Mouse (Mus musculus): ENCODE results near the gene Fsip1. TPM values are rescaled to one million over a fixed set of nuclear protein-coding genes. Genes with fewer than 3 reads are reported as not detected.

Gene Fsip1
- polyA plus RNA-seq, 2 experiments: 0.06 to 0.08 TPM

GRCm38 (mm10) chr2:118084693-118085092 lies 172.1 kb downstream of the Fsip1 start:
- Histone ChIP-seq H3K36me3 (replicated peaks; ENCODE audit: control insufficient read depth, insufficient read depth, low read depth) (no peaks in the 10 kb centered on the region), H3K4me2 (ENCODE audit: low read depth) (no peak overlapping the region), H3K4me3 (ENCODE audit: insufficient read depth in 1 of 2, low read depth in 2 of 2, low read length in 2 of 2) (no peak overlapping the region), H3K27me3 (ENCODE audit: control insufficient read depth, insufficient read depth, low read length) (no peaks in the 10 kb centered on the region), H3K9me3 (ENCODE audit: control insufficient read depth, low read length) (no peaks in the 10 kb centered on the region), H3K27ac (no peak overlapping the region), H3K4me1 (replicated peaks; ENCODE audit: control insufficient read depth in 2 of 2, insufficient read depth in 2 of 2, low read length in 1 of 2) (no peaks in the 10 kb centered on the region), H3K9ac (replicated peaks) (no peak overlapping the region)
- 45% methylated on average over 3 of the region's 3 CpGs for WGBS (ENCODE audit: insufficient replicate concordance)
- DNase-seq (ENCODE audit: low read depth in 3 of 3, low spot score in 3 of 3) (no peak), ATAC-seq (ENCODE audit: insufficient read depth) (no peak)
- no peak for TF ChIP-seq EP300 (IDR thresholded peaks at IDR 0.05; ENCODE audit: low read depth)
- TF ChIP-seq CTCF (IDR thresholded peaks at IDR 0.05; ENCODE audit: low read depth): no peak

GRCm38 (mm10) chr2:118083652-118084051 lies 173.1 kb downstream of the Fsip1 start:
- H3K9me3 ChIP-seq (ENCODE audit: control insufficient read depth, low read length): no peaks in the 10 kb centered on the region
- no peak overlapping the region for H3K27ac ChIP-seq
- no peak for TF ChIP-seq EP300 (IDR thresholded peaks at IDR 0.05; ENCODE audit: low read depth)
- TF ChIP-seq CTCF (IDR thresholded peaks at IDR 0.05; ENCODE audit: low read depth): no peak
- H3K9ac ChIP-seq (replicated peaks): no peak overlapping the region
- H3K4me1 ChIP-seq (replicated peaks; ENCODE audit: control insufficient read depth in 2 of 2, insufficient read depth in 2 of 2, low read length in 1 of 2): no peaks in the 10 kb centered on the region
- H3K4me2 ChIP-seq (ENCODE audit: low read depth): no peak overlapping the region
- H3K4me3 ChIP-seq (ENCODE audit: insufficient read depth in 1 of 2, low read depth in 2 of 2, low read length in 2 of 2): no peak overlapping the region
- no peak for DNase-seq (ENCODE audit: low read depth in 3 of 3, low spot score in 3 of 3)
- no peaks in the 10 kb centered on the region for H3K27me3 ChIP-seq (ENCODE audit: control insufficient read depth, insufficient read depth, low read length)
- ATAC-seq (ENCODE audit: insufficient read depth): no peak
- 68% methylated on average over 6 of the region's 6 CpGs for WGBS (ENCODE audit: insufficient replicate concordance)
- H3K36me3 ChIP-seq (replicated peaks; ENCODE audit: control insufficient read depth, insufficient read depth, low read depth): no peaks in the 10 kb centered on the region

DNA sequence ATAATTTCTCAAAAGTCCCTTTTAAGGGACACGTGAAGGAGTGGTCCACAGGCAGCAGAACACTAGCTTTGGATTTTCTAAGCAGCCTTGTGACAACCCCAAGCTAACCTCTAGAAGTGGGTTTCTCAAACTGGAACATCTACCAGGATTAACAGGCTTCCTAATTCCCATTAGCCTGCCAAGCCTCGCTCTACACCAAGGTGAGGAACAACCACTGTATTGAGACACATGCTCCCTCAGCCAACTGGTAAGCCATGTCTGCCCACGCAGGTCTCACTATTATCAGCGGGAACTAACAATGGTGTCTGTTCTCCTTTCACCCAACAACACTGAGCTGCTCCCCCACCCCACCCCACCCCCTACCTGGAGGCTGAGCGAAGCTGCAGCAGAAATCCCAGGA lies 175.2 kb downstream of the Fsip1 start:
- Histone ChIP-seq H3K9me3 (ENCODE audit: control insufficient read depth, low read length) (no peaks in the 10 kb centered on the region), H3K4me1 (replicated peaks; ENCODE audit: control insufficient read depth in 2 of 2, insufficient read depth in 2 of 2, low read length in 1 of 2) (no peaks in the 10 kb centered on the region), H3K27ac (no peak overlapping the region), H3K36me3 (replicated peaks; ENCODE audit: control insufficient read depth, insufficient read depth, low read depth) (no peaks in the 10 kb centered on the region), H3K27me3 (ENCODE audit: control insufficient read depth, insufficient read depth, low read length) (no peaks in the 10 kb centered on the region), H3K9ac (replicated peaks) (no peak overlapping the region), H3K4me2 (ENCODE audit: low read depth) (no peak overlapping the region), H3K4me3 (ENCODE audit: insufficient read depth in 1 of 2, low read depth in 2 of 2, low read length in 2 of 2) (no peak overlapping the region)
- ATAC-seq (ENCODE audit: insufficient read depth): no peak
- no peak for DNase-seq (ENCODE audit: low read depth in 3 of 3, low spot score in 3 of 3)
- no peak for TF ChIP-seq EP300 (IDR thresholded peaks at IDR 0.05; ENCODE audit: low read depth)
- TF ChIP-seq CTCF (IDR thresholded peaks at IDR 0.05; ENCODE audit: low read depth): no peak
- WGBS (ENCODE audit: insufficient replicate concordance): 48% methylated on average over 5 of the region's 5 CpGs

Small RNA genes within 50 kb of the gene (microRNA-seq; reads per million reads assigned to microRNA genes)
- not detected for gene Gm22800

Other genes with a start within 250 kb of the Fsip1 start
- gene Thbs1, start 145.1 kb downstream of the Fsip1 start, polyA plus RNA-seq (2012; rRNA removed): 10.3 and 12.7 TPM in 2 replicates
- gene Thbs1, start 145.1 kb downstream of the Fsip1 start, polyA plus RNA-seq (2014; fragmentation: Nextera tagmentation; extraction: Ambion mirVana): 24.2 and 33.8 TPM in 2 replicates
- 0.09 and 0.12 TPM in 2 replicates for gene Gpr176, start 116.5 kb upstream of the Fsip1 start, polyA plus RNA-seq (2012; rRNA removed)
- 0.11 and 0.29 TPM in 2 replicates for gene Gpr176, start 116.5 kb upstream of the Fsip1 start, polyA plus RNA-seq (2014; fragmentation: Nextera tagmentation; extraction: Ambion mirVana)
- gene Eif2ak4, start 131.7 kb upstream of the Fsip1 start, polyA plus RNA-seq (2012; rRNA removed): 5.7 and 6.3 TPM in 2 replicates
- 3.7 and 4.9 TPM in 2 replicates for gene Eif2ak4, start 131.7 kb upstream of the Fsip1 start, polyA plus RNA-seq (2014; fragmentation: Nextera tagmentation; extraction: Ambion mirVana)
- 46.6 and 59.2 TPM in 2 replicates for gene Srp14, start 222.7 kb upstream of the Fsip1 start, polyA plus RNA-seq (2012; rRNA removed)
- 93.7 and 102 TPM in 2 replicates for gene Srp14, start 222.7 kb upstream of the Fsip1 start, polyA plus RNA-seq (2014; fragmentation: Nextera tagmentation; extraction: Ambion mirVana)

Data from liver, embryonic 14.5 days (tissue).